Mouse (Mus musculus) E14TG2a.4 (cell line): Measurements from ENCODE around the gene Dync1li2.

Experiments used
- H3K27me3 ChIP-seq: 2 replicates; pipeline ENCODE4 v1.6.1; 2014; ENCODE audit warnings: low read length, control low read depth; ENCODE audit not compliant: insufficient read depth
- H3K36me3 ChIP-seq: 2 replicates; pipeline ENCODE4 v1.6.1; 2014; ENCODE audit warnings: low read length, control low read depth; ENCODE audit not compliant: insufficient read depth
- H3K4me1 ChIP-seq: replicated peaks from 2 replicates; pipeline ENCODE4 v1.6.1; 2014; ENCODE audit warnings: low read depth, low read length, control low read depth
- H3K4me3 ChIP-seq: replicated peaks from 2 replicates; pipeline ENCODE4 v1.5.1; 2014; ENCODE audit warnings: mild to moderate bottlenecking, low read length
- H3K9me3 ChIP-seq: 2 replicates; pipeline ENCODE4 v1.6.1; 2014; ENCODE audit warnings: low read length, control low read depth
- CTCF ChIP-seq: conservative IDR thresholded peaks from 2 replicates; pipeline ENCODE4 v1.5.1; 2014; ENCODE audit warnings: low read length
- NANOG ChIP-seq: IDR thresholded peaks from 2 replicates; pipeline ENCODE4 v1.6.1; 2014; ENCODE audit warnings: borderline replicate concordance, low read length, mixed read lengths
- POU5F1 ChIP-seq: IDR thresholded peaks from 2 replicates; pipeline ENCODE4 v1.6.1; 2014; ENCODE audit warnings: low read length, borderline replicate concordance

Gene Dync1li2

GRCm38 (mm10) chr8:104379301-104379836 is 63.5 kb downstream of the Dync1li2 start:
- Histone ChIP-seq H3K4me1 (peaks cover 80% of the 10 kb centered on the region), H3K4me3 (no peak overlapping the region), H3K36me3 (peaks cover 5% of the 10 kb centered on the region; the same call in 1 of the 2 replicates), H3K27me3 (no peaks in the 10 kb centered on the region), H3K9me3 (no peaks in the 10 kb centered on the region)
- no peak for TF ChIP-seq CTCF
- TF ChIP-seq POU5F1: no peak
- TF ChIP-seq NANOG: no peak

GRCm38 (mm10) chr8:104376669-104377068 is 66.2 kb downstream of the Dync1li2 start:
- TF ChIP-seq POU5F1 (no peak), CTCF (no peak), NANOG (peak; percentile 69; the same call in 1 of the 2 replicates)
- Histone ChIP-seq H3K27me3 (no peaks in the 10 kb centered on the region), H3K4me1 (peaks cover 72% of the 10 kb centered on the region), H3K4me3 (no peak overlapping the region), H3K9me3 (no peaks in the 10 kb centered on the region), H3K36me3 (peaks cover 5% of the 10 kb centered on the region; the same call in 1 of the 2 replicates)

DNA sequence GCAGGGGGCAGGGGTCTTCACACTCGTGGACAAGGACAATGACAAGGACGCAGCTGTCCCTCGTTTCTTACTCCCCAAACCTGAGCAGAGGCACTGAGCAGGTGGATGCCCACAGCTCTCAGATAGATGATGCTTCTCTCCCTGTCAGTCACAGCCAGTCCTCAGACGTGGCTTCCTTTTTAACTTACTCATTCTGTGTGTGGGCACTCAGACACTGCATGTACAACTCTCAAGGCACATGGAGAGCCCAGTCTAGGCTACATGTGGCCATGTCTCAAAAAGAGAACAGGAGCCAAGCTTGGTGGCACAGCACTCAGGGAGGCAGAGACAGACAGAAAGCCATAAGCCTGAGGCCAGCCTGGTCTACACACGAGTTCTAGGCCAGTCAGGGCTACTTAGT is 66.9 kb downstream of the Dync1li2 start:
- no peaks in the 10 kb centered on the region for H3K27me3 ChIP-seq
- H3K4me3 ChIP-seq: no peak overlapping the region
- TF ChIP-seq NANOG (no peak), CTCF (no peak), POU5F1 (no peak)
- peaks cover 1% of the 10 kb centered on the region; the same call in 1 of the 2 replicates for H3K36me3 ChIP-seq
- H3K4me1 ChIP-seq: peaks cover 72% of the 10 kb centered on the region
- H3K9me3 ChIP-seq: no peaks in the 10 kb centered on the region

- no peaks in the 10 kb centered on the region for H3K36me3 ChIP-seq
- no peaks in the 10 kb centered on the region for H3K9me3 ChIP-seq
- no peaks in the 10 kb centered on the region for H3K27me3 ChIP-seq
- H3K4me3 ChIP-seq: no peak overlapping the region
- H3K4me1 ChIP-seq: peaks cover 64% of the 10 kb centered on the region
- no peak for TF ChIP-seq NANOG
- no peak for TF ChIP-seq POU5F1
- no peak for TF ChIP-seq CTCF
Measured at GRCm38 (mm10) chr8:104374864-104375846, 67.7 kb downstream of the Dync1li2 start.

GRCm38 (mm10) chr8:104374269-104374668 is 68.6 kb downstream of the Dync1li2 start:
- Histone ChIP-seq H3K4me3 (peak overlapping the region; percentile 45), H3K9me3 (no peaks in the 10 kb centered on the region), H3K27me3 (no peaks in the 10 kb centered on the region), H3K4me1 (peaks cover 58% of the 10 kb centered on the region), H3K36me3 (no peaks in the 10 kb centered on the region)
- TF ChIP-seq CTCF (no peak), NANOG (no peak), POU5F1 (no peak)

- TF ChIP-seq CTCF (peak; percentile 32), POU5F1 (no peak), NANOG (no peak)
- Histone ChIP-seq H3K4me3 (peak overlapping the region; percentile 45), H3K9me3 (no peaks in the 10 kb centered on the region), H3K27me3 (no peaks in the 10 kb centered on the region), H3K36me3 (no peaks in the 10 kb centered on the region), H3K4me1 (peaks cover 54% of the 10 kb centered on the region)
Measured at GRCm38 (mm10) chr8:104373779-104374178, 69.1 kb downstream of the Dync1li2 start.

GRCm38 (mm10) chr8:104371121-104371520 is 71.7 kb downstream of the Dync1li2 start:
- no peak for TF ChIP-seq POU5F1
- TF ChIP-seq CTCF: no peak
- TF ChIP-seq NANOG: no peak

DNA sequence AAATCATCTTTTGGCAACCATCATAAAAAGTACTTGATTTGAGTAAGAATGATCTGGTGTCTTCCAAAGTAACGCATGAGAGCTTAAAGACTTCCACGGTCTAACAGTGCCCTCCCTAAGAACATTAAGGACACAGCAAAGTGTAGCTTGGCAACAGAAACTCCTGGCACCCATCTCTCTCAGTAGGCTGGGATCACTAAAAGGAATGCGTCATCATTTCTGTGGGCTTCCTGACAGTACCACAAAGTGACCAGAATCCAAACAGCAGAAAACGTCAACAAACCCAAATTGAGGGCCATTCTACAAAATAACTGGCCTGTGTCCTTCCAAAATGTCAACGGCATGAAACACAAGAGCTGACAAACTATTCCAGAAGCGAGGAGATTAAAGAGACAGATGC is 72.8 kb downstream of the Dync1li2 start:
- Histone ChIP-seq H3K27me3 (no peaks in the 10 kb centered on the region), H3K36me3 (peaks cover 16% of the 10 kb centered on the region), H3K9me3 (peaks cover 30% of the 10 kb centered on the region), H3K4me3 (no peak overlapping the region), H3K4me1 (peaks cover 28% of the 10 kb centered on the region)
- TF ChIP-seq CTCF (no peak), NANOG (no peak), POU5F1 (no peak)

More at GRCm38 (mm10) chr8:104371121-104371520, 71.7 kb downstream of the Dync1li2 start:
- Histone ChIP-seq H3K27me3 (no peaks in the 10 kb centered on the region), H3K4me3 (no peak overlapping the region), H3K4me1 (peaks cover 37% of the 10 kb centered on the region), H3K36me3 (peaks cover 5% of the 10 kb centered on the region), H3K9me3 (peaks cover 20% of the 10 kb centered on the region)
